Mouse (Mus musculus) gastrocnemius, adult 2 months (tissue): Measurements from ENCODE around the gene 1110051M20Rik. TPM values are rescaled to one million over a fixed set of nuclear protein-coding genes. Genes with fewer than 3 reads are reported as not detected.
A peak's percentile ranks its signal among the peaks of the same experiment; 100 is the strongest.

ENCODE experiments used
- DNase-seq: peaks from one replicate; pipeline ENCODE4 v3.0.0; 2022
- H3K27ac ChIP-seq: fragments of 200-600 bp; 2 replicates; pipeline ENCODE4 v1.8.1; 2022; ENCODE audit warnings: mild to moderate bottlenecking
- H3K4me3 ChIP-seq: fragments of 200-600 bp; 2 replicates; pipeline ENCODE4 v1.8.1; 2022; ENCODE audit warnings: mild to moderate bottlenecking, moderate library complexity
- CTCF ChIP-seq: fragments of 200-600 bp; IDR thresholded peaks from 2 replicates; pipeline ENCODE4 v1.8.1; 2022; ENCODE audit warnings: antibody characterized with exemption, mild to moderate bottlenecking, moderate library complexity
- intact Hi-C: fragments of 180-260 bp; cut with DNase I; formaldehyde crosslinking; loops from one replicate; pipeline ENCODE4 v1.15.1; 2025
- total RNA-seq, 2 experiments: library from RNA; stranded (reverse); gene quantifications; 2 replicates each; pipeline ENCODE4 v1.2.3; 2021

The 1110051M20Rik gene
- total RNA-seq, 2 experiments from 2014 or later, result 13.4 to 20.0 TPM

GRCm38 (mm10) chr2:91351841-91352240 is 92.7 kb downstream of the 1110051M20Rik start:
- Histone ChIP-seq H3K4me3 (no peak overlapping the region), H3K27ac (no peak overlapping the region)
- no peak for TF ChIP-seq CTCF
- no peak for DNase-seq
- intact Hi-C loops, result no loop called here

GRCm38 (mm10) chr2:91349974-91350457 is 94.5 kb downstream of the 1110051M20Rik start:
- intact Hi-C loops, result no loop called here
- DNase-seq, result no peak

GRCm38 (mm10) chr2:91348936-91349335 is 95.6 kb downstream of the 1110051M20Rik start:
- Histone ChIP-seq H3K27ac (no peak overlapping the region), H3K4me3 (no peak overlapping the region)
- intact Hi-C loops, result no loop called here
- no peak for TF ChIP-seq CTCF
- DNase-seq, result no peak

More at GRCm38 (mm10) chr2:91349974-91350457, 94.5 kb downstream of the 1110051M20Rik start:
- Histone ChIP-seq H3K4me3 (no peak overlapping the region), H3K27ac (no peak overlapping the region)
- no peak for TF ChIP-seq CTCF

GRCm38 (mm10) chr2:91345644-91346043 is 98.9 kb downstream of the 1110051M20Rik start:
- Histone ChIP-seq H3K4me3 (no peak overlapping the region), H3K27ac (no peak overlapping the region)
- TF ChIP-seq CTCF, result no peak
- intact Hi-C loops, result no loop called here
- no peak for DNase-seq

- intact Hi-C loops, result no loop called here
- peak; percentile 59 for DNase-seq
- Histone ChIP-seq H3K4me3 (no peak overlapping the region), H3K27ac (peak overlapping the region; percentile 73)
- no peak for TF ChIP-seq CTCF
Measured at GRCm38 (mm10) chr2:91339591-91339990, 104.9 kb downstream of the 1110051M20Rik start.

- no peak for TF ChIP-seq CTCF
- H3K4me3 ChIP-seq, result no peak overlapping the region
- intact Hi-C loops, result no loop called here
- H3K27ac ChIP-seq, result peak overlapping the region; percentile 67
- peak; percentile 81 for DNase-seq
Measured at GRCm38 (mm10) chr2:91335128-91335527, 109.4 kb downstream of the 1110051M20Rik start.

- no peak for TF ChIP-seq CTCF
- no peak for DNase-seq
- intact Hi-C loops, result no loop called here
- Histone ChIP-seq H3K4me3 (no peak overlapping the region), H3K27ac (no peak overlapping the region)
Measured at GRCm38 (mm10) chr2:91331051-91331843, 113.3 kb downstream of the 1110051M20Rik start.

GRCm38 (mm10) chr2:91329996-91330738 is 114.3 kb downstream of the 1110051M20Rik start:
- Histone ChIP-seq H3K4me3 (no peak overlapping the region), H3K27ac (peak overlapping the region; percentile 31; the same call in 1 of the 2 replicates)
- intact Hi-C loops, result no loop called here
- DNase-seq, result no peak
- TF ChIP-seq CTCF, result no peak

GRCm38 (mm10) chr2:91328729-91329125 is 115.8 kb downstream of the 1110051M20Rik start:
- intact Hi-C loops, result no loop called here

GRCm38 (mm10) chr2:91327968-91328728 is 116.4 kb downstream of the 1110051M20Rik start:
- no peak for DNase-seq
- no peak overlapping the region for H3K4me3 ChIP-seq
- no peak for TF ChIP-seq CTCF
- H3K27ac ChIP-seq, result peak overlapping the region; percentile 53
- intact Hi-C loops, result no loop called here

More at GRCm38 (mm10) chr2:91328729-91329125, 115.8 kb downstream of the 1110051M20Rik start:
- Histone ChIP-seq H3K27ac (peak overlapping the region; percentile 53; the same call in 1 of the 2 replicates), H3K4me3 (no peak overlapping the region)
- TF ChIP-seq CTCF, result no peak
- DNase-seq, result no peak

GRCm38 (mm10) chr2:91326746-91327350 is 117.7 kb downstream of the 1110051M20Rik start:
- H3K27ac ChIP-seq, result peak overlapping the region; percentile 70
- TF ChIP-seq CTCF, result no peak
- intact Hi-C loops, result no loop called here
- H3K4me3 ChIP-seq, result no peak overlapping the region
- DNase-seq, result peak; percentile 27
